Mouse (Mus musculus) frontal cortex, postnatal 14 days (tissue): ENCODE data around the gene Npcd.
"Not testable (repeated sequence)": the region's sequence is repeated elsewhere in the genome, so short reads cannot be mapped to it uniquely, and the experiment has no call there.

Source experiments
- DNase-seq, 2 experiments: peaks; one replicate each; pipeline ENCODE4 v3.0.0; 2022; ENCODE audit warnings: low spot score in 2 of 2

Npcd gene

DNA sequence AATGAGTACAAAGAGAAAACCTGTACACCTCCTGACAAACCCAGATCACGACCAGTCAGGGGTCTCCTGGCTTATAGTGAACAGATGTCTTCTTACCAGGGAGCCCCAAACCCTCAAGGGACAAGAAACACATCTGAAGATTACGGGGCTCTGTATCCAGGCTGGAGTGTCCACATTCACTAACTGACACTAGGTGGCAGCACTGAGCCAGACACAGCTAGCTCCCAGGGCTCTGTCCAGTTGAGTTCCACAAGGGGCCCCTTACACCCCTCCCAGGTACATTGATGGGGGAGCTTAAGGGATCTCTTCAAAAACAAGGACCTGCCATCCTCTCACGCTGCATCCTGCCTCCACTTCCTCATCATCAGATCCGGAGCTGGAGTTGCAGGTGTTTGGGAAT, 3.6 kb downstream of the Npcd start:
- DNase-seq, result peak; percentile 66 to 74

DNA sequence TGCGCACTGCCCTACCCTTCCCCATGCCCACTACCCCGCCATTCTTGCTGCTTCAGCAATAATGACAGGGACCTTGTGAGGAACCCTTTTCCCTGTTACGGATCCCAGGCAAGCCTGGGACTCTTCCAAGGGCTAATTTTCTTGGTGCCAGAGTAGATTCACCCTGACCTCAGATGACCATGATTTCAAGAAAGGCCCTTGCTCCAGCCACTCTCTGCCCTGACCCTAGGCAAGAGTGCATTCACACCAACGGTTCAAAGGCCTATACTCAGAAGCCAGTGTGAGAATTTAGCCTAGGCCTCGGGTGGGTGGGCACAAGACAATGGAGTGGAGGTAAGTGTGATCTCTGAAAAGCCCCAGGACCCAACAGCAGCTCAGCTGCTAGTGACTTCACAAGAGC, 4.6 kb downstream of the Npcd start:
- DNase-seq, result no peak

DNA sequence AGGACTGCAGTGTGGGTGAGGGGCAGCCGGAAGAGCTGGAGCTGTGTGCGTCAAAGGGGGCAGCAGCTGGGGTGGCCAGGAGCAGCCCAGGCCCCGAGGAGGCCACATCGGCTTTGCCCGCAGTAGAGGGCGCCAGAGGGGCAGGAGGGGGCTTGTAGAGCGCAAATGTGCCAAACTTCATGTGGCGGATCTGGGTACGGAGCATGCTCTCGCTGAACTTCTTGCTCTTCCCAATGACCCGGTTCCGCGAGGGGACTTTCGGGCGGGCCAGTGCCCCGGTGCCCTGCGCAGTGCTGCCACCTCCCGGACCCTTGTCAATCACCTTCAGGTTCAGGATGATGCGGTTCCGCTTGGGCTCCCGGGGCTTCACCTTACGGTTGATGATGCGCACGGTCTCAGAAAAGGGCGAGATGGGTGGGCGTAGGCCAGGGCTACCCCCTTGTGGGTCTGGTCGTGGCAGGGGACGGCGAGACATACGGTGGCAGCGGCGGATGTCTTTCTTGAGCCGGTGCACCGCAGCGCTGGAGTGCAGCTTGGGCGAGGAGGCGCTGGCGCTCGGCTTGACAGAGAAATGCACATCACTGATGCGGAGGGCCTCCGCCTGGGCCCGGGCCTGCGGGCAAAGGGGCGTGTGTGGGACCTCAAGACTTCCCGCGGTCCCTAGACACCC, 5.5 kb downstream of the Npcd start:
- DNase-seq, result peak in 1 of 2 experiments; percentile 31

- DNase-seq, result no peak
Measured at GRCm38 (mm10) chr15:79827778-79828210, 6.2 kb downstream of the Npcd start.

- no peak for DNase-seq
Measured at GRCm38 (mm10) chr15:79827061-79827777, 6.8 kb downstream of the Npcd start.

DNA sequence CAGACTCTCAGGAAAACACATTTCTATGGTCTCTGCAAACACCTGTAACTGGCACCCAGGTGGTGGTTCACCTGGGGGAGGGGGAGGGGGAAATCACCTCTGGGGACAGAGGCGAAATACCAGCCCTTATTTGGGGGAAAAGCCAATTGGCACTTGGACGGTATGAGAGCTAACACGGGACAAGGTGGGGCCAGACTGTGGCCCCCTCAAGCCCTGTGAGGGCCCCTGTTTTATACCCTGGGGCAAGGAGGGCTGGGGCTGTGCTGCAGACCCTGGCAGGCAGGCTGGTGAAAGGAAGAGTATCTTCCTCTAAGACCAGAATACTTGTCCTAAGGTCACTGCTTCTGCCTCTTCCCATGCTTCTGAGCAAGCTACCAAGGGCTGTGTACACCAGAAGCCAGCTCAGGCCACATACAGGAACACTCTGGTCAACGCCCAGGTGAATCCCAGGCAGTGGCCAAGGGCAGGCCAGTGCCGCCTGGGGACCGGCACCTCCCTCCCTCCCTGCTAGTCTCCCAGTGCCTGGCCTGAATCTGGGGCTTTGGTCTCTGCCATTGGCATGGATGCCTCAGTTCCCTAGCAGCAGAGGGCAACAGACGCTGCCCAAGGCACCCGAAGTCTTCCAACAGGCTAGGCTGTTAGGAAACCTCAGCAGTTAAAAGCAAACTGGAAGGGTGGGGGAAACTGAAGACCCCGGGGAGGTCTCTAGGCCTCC, 7.7 kb downstream of the Npcd start:
- no peak for DNase-seq

- DNase-seq, result no peak
Measured at GRCm38 (mm10) chr15:79825146-79825825, 8.8 kb downstream of the Npcd start.

- no peak for DNase-seq
Measured at GRCm38 (mm10) chr15:79823588-79824280, 10.3 kb downstream of the Npcd start.

GRCm38 (mm10) chr15:79822265-79823199, 11.5 kb downstream of the Npcd start:
- no peak for DNase-seq

- DNase-seq, result no peak
Measured at GRCm38 (mm10) chr15:79818325-79818724, 15.7 kb downstream of the Npcd start.

GRCm38 (mm10) chr15:79813666-79814258, 20.3 kb downstream of the Npcd start:
- DNase-seq, result no peak

DNA sequence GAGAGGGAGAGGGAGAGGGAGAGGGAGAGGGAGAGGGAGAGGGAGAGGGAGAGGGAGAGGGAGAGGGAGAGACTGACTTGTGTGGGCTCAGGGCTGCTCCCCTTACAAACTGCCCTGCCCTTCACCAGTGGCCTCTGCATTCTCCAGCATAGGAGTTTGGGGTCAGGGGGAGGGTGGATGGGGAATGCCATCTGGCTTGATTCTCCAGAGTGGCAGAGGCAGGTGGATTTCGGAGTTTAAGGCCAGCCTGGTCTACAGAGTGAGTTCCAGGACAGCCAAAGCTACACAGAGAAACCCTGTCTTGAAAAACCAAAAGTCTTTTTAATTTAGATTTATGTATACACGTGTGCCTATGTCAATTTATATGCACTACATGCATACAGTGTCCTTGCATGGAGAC, 21.2 kb downstream of the Npcd start:
- not testable (repeated sequence) for DNase-seq

- no peak for DNase-seq
Measured at GRCm38 (mm10) chr15:79810997-79811396, 23.0 kb downstream of the Npcd start.

- no peak for DNase-seq
Measured at GRCm38 (mm10) chr15:79810061-79810460, 24.0 kb downstream of the Npcd start.

GRCm38 (mm10) chr15:79808658-79809057, 25.4 kb downstream of the Npcd start:
- DNase-seq, result no peak

DNA sequence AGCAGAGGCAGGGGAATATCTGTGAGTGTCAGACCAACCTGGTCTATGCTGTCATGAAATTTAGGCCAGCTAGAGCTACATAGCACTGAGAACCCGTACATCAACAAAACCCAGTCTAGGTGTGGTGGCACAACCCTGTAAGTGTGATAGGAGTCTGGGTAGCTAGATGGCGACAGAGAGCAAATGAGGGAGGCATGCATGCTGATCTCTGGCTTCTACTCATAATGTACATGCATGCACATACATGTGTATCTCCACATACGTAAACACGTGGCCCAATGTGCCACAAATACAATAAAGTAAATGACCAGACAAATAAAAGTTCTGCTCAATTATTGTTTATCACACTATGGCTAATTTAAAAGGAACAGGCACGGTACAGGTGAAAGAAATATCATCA, 25.9 kb downstream of the Npcd start:
- peak in 1 of 2 experiments; percentile 45 for DNase-seq

DNA sequence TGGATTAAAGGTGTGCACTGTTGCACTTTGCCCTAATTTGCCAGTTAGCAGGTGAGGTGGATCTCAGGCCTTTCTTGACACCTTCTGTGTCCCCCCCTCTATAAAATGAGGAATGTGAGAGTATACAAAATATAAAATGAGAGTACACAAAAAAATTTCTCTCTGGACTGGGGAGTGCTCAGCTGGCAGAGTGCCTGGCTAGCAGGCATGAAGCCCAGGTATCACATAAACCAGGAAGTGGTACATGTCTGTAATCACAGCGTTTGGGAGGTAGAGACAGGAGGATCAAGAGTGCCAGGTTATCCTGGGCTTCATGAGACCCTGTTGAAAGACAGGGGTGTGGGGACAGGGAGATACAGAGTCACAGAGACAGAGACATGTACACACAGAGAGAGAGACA, 27.0 kb downstream of the Npcd start:
- DNase-seq, result no peak

GRCm38 (mm10) chr15:79805246-79805645, 28.8 kb downstream of the Npcd start:
- DNase-seq, result no peak

GRCm38 (mm10) chr15:79804352-79805071, 29.5 kb downstream of the Npcd start, which contains the start of gene Nptxr:
Gene Nptxr, minus strand, starts transcription at chr15:79804766.
- peak in 1 of 2 experiments; percentile 61 for DNase-seq
